Comparison of ENCODE assay signal across 7 mouse cellular contexts in the genomic region with DNA sequence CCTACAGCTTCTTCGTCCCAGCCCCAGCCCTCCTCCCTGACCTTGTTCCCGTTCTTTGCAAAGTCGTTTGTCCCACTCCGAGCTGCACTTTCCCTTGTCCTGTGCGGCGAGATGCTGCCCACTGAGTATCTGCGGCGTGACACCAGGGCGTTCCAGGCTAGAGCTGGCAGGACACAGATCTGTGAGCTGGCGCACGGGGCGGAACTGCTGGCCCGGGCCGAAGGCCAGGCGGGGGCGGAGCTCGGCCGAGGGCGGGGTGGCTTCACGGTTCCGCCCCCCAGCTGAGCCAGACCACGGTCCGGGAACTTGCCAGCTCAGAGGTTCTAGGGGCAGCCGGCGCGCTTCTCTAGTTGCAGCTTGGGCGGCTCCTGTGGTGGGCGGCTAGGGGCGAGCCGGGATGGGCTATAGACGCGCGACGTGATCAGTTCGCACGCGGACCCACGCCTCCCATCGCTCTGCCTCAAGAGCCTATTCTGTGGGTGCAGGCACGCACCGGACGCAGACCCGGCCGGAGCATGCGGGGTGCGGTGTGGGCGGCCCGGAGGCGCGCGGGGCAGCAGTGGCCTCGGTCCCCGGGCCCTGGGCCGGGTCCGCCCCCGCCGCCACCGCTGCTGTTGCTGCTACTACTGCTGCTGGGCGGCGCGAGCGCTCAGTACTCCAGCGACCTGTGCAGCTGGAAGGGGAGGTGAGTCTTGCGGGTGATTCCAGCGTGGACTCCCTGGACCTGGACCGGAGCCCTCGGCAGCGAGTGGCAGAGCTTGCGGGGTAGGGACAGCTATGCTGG. TPM values are rescaled to one million over a fixed set of nuclear protein-coding genes. Genes with fewer than 3 reads are reported as not detected.
DNase-seq lines count a peak whose midpoint lies in the region; ATAC-seq lines count a peak whose summit lies in the region.

No protein-coding gene starts in this region.

- H3K4me1 ChIP-seq in intestine, embryonic 16.5 days (ENCODE audit: control insufficient read depth, insufficient read depth, low read length): peaks cover 26% of the 10 kb centered on the region
- H3K4me1 ChIP-seq in midbrain, embryonic 10.5 days: peaks cover 27% of the 10 kb centered on the region

- ATAC-seq in intestine, embryonic 16.5 days: peak; percentile 92

- peak overlapping the region; percentile 84 for H3K4me3 ChIP-seq in intestine, embryonic 16.5 days (ENCODE audit: low read length)
- peak overlapping the region; percentile 80 for H3K4me3 ChIP-seq in midbrain, embryonic 10.5 days

- H3K27ac ChIP-seq in intestine, embryonic 16.5 days (ENCODE audit: low read length): peak overlapping the region; percentile 86
- H3K27ac ChIP-seq in midbrain, embryonic 10.5 days (replicated peaks): peak overlapping the region; percentile 74

- H3K9me3 ChIP-seq in intestine, embryonic 16.5 days (ENCODE audit: control insufficient read depth, low read length): no peaks in the 10 kb centered on the region
- no peaks in the 10 kb centered on the region for H3K9me3 ChIP-seq in midbrain, embryonic 10.5 days (replicated peaks)

- DNase-seq in adrenal gland, adult 8-10 months: peak; percentile 94
- DNase-seq in embryo, embryonic 9.5 days (ENCODE audit: extremely low spot score): peak; percentile 86
- peak; percentile 94 to 95 for DNase-seq in gastrocnemius, postnatal 4 days (ENCODE audit: low spot score in 2 of 2)
- DNase-seq in left cerebral cortex, postnatal 36 days (ENCODE audit: low spot score in 2 of 2): peak; percentile 76 to 85
- peak; percentile 79 for DNase-seq in midbrain, embryonic 10.5 days (ENCODE audit: low spot score)
- DNase-seq in right cerebral cortex, postnatal 36 days (ENCODE audit: low spot score in 2 of 2): peak; percentile 60 to 70

- peak overlapping the region; percentile 84 for H3K9ac ChIP-seq in intestine, embryonic 16.5 days (ENCODE audit: low read depth, low read length)

- WGBS in intestine, embryonic 16.5 days: under 1% methylated on average over 63 of the region's 69 CpGs
- under 1% methylated on average over 68 of the region's 69 CpGs for WGBS in midbrain, embryonic 10.5 days

- no peaks in the 10 kb centered on the region for H3K27me3 ChIP-seq in intestine, embryonic 16.5 days (replicated peaks; ENCODE audit: control insufficient read depth, insufficient read depth, low read length)
- H3K27me3 ChIP-seq in midbrain, embryonic 10.5 days (ENCODE audit: low read depth, poor library complexity, severe bottlenecking): peaks cover 56% of the 10 kb centered on the region

- intact Hi-C loops in left cerebral cortex, postnatal 36 days (cut with DNase I): loop anchor here (1.0 kb wide), 1 partner anchor 29 kb away; a partner anchor contains a TSS

- H3K36me3 ChIP-seq in intestine, embryonic 16.5 days (ENCODE audit: control insufficient read depth, insufficient read depth, low read length): no peaks in the 10 kb centered on the region
- no peaks in the 10 kb centered on the region for H3K36me3 ChIP-seq in midbrain, embryonic 10.5 days

- H3K4me2 ChIP-seq in intestine, embryonic 16.5 days (ENCODE audit: low read depth, low read length): peak overlapping the region; percentile 90

RNA-seq across cellular contexts. Expression of a gene that starts 1.0 kb away (rescaled TPM):
- total RNA-seq in adrenal gland, adult 8-10 months (2022): 10 to 100 TPM; 10.8 to 29.6 (median 21.0) TPM
- total RNA-seq in gastrocnemius, postnatal 4 days (2021): 10 to 100 TPM; 17.8 to 17.9 TPM
- 40.3 and 44.9 TPM in 2 replicates for polyA plus RNA-seq in intestine, embryonic 16.5 days (2015; fragmentation: Nextera tagmentation; extraction: Ambion mirVana)
- total RNA-seq in left cerebral cortex, postnatal 36 days (2021): 10 to 100 TPM in 1 of 2 experiments, 1 to 10 TPM in 1; 8.6 to 14.5 TPM
- 12.8 TPM in 2 replicates for polyA plus RNA-seq in midbrain, embryonic 10.5 days (2016; fragmentation: Nextera tagmentation; extraction: Ambion mirVana)

RNA-seq across cellular contexts. Expression of a gene that starts 29.4 kb away (rescaled TPM):
- 10 to 100 TPM; 11.4 to 16.4 (median 14.5) TPM for total RNA-seq in adrenal gland, adult 8-10 months (2022)
- total RNA-seq in gastrocnemius, postnatal 4 days (2021): 1 to 10 TPM; 5.9 to 6.1 TPM
- polyA plus RNA-seq in intestine, embryonic 16.5 days (2015; fragmentation: Nextera tagmentation; extraction: Ambion mirVana): 6.8 and 7.2 TPM in 2 replicates
- total RNA-seq in left cerebral cortex, postnatal 36 days (2021): 1 to 10 TPM; 6.5 to 7.6 TPM
- polyA plus RNA-seq in midbrain, embryonic 10.5 days (2016; fragmentation: Nextera tagmentation; extraction: Ambion mirVana): 7.2 and 7.7 TPM in 2 replicates

Comparison
In these comparisons a context has a peak if more than half of its experiments do, and no peak if none do; other contexts are left out.
1. Peak in every context shown above with its lines: DNase-seq, ATAC-seq, H3K4me3 ChIP-seq and H3K27ac ChIP-seq.